Mouse (Mus musculus) liver, postnatal 0 days (tissue): ENCODE measurements at regions not wholly inside any gene's neighbourhood (a gene's known extent, or its start where the extent isn't known, plus 50 kb on each side); places are given as distances from the start of the nearest gene placed in this dataset.
A peak's percentile ranks its signal among the peaks of the same experiment; 100 is the strongest.

Source experiments
- ATAC-seq: fragments of 200-750 bp; cut with Nextera tagmentation; 2 replicates; pipeline ENCODE4 v1.8.0; 2017; ENCODE audit warnings: mild to moderate bottlenecking, moderate library complexity
- DNase-seq: peaks from one replicate; pipeline ENCODE4 v3.0.0-alpha.2; 2016
- H3K27ac ChIP-seq: fragments of 300-500 bp; sonication (generic); 2 replicates; pipeline ENCODE4 v1.5.1; 2014; ENCODE audit warnings: antibody characterized with exemption, moderate library complexity, mild to moderate bottlenecking, low read depth
- H3K27me3 ChIP-seq: fragments of 300-500 bp; sonication (generic); 2 replicates; pipeline ENCODE4 v1.6.1; 2014; ENCODE audit warnings: low read length, control low read depth, mixed read lengths; ENCODE audit not compliant: insufficient read depth
- H3K36me3 ChIP-seq: fragments of 300-500 bp; sonication (generic); replicated peaks from 2 replicates; pipeline ENCODE4 v1.6.1; 2014; ENCODE audit warnings: mild to moderate bottlenecking, control low read depth, low read length, moderate library complexity, mixed read lengths; ENCODE audit not compliant: insufficient read depth
- H3K4me1 ChIP-seq: fragments of 300-500 bp; sonication (generic); 2 replicates; pipeline ENCODE4 v1.6.1; 2014; ENCODE audit warnings: antibody characterized with exemption, mild to moderate bottlenecking, control low read depth; ENCODE audit not compliant: insufficient read depth
- H3K4me2 ChIP-seq: fragments of 300-500 bp; sonication (generic); 2 replicates; pipeline ENCODE4 v1.6.1; 2014; ENCODE audit warnings: low read depth, mild to moderate bottlenecking, low read length, moderate library complexity, mixed read lengths
- H3K4me3 ChIP-seq: fragments of 300-500 bp; sonication (generic); 2 replicates; pipeline ENCODE4 v1.5.1; 2014; ENCODE audit warnings: low read depth, low read length
- H3K9ac ChIP-seq: fragments of 300-500 bp; sonication (generic); replicated peaks from 2 replicates; pipeline ENCODE4 v1.6.1; 2014; ENCODE audit warnings: mild to moderate bottlenecking, moderate library complexity
- H3K9me3 ChIP-seq: fragments of 300-500 bp; sonication (generic); 2 replicates; pipeline ENCODE4 v1.6.1; 2016; ENCODE audit warnings: mild to moderate bottlenecking, control low read depth, low read length, mixed read lengths
- CTCF ChIP-seq: sonication (generic); IDR thresholded peaks from 2 replicates; pipeline ENCODE4 v1.5.1; 2016; ENCODE audit warnings: antibody characterized with exemption, low read depth
- EP300 ChIP-seq: IDR thresholded peaks from 2 replicates; pipeline ENCODE4 v1.6.1; 2016; ENCODE audit warnings: antibody characterized with exemption, low read depth, mild to moderate bottlenecking
- WGBS: fragments of 180-500 bp; shearing (Covaris S2); extraction: QIAGEN DNeasy Blood & Tissue Kit; methylation state at CpG from one replicate; pipeline ENCODE4 v1.1.7; 2014; ENCODE audit not compliant: insufficient replicate concordance; 5-methylcytosine and 5-hydroxymethylcytosine counted together

- H3K9me3 ChIP-seq, result no peaks in the 10 kb centered on the region
- 5% methylated on average over 10 of the region's 10 CpGs for WGBS
- no peak for ATAC-seq
Measured at GRCm38 (mm10) chr9:122571001-122571400, 176.1 kb upstream of the Topaz1 start.

DNA sequence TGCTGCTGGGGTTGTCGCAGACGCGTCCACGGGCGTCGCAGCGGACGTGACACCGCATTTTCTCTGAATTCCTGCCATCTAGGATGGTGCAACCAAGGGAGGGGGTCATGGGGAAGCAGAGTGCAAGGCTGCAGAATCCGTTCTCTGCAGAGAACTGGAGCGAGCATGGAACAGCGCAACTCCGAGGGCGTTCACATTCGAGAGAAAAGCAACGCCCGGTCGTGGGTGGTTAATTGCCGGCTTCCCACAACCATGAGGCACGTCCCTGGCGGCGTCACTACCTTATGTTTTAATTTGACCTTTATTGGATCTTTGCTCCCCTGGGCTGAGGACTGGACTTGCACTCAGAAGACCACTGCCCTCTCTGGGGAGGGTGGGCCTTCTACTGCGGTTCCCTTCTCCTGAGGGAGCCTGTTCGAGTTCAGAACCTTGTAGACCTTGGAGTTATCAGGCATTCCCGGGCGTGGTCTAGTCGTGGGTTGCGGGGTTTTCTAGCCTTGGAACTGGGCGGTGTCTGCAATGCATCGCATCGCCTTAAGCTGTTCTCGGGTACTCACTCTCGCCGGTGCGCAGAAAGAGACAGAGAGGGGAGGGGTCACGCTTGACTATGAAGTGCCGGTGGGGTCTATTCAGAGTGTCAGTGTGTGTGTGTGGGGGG is 175.6 kb upstream of the Topaz1 start:
- DNase-seq (no peak), ATAC-seq (no peak)
- Histone ChIP-seq H3K9me3 (no peaks in the 10 kb centered on the region), H3K9ac (no peak overlapping the region), H3K4me1 (no peaks in the 10 kb centered on the region), H3K27me3 (peaks cover 74% of the 10 kb centered on the region), H3K27ac (no peak overlapping the region), H3K4me3 (no peak overlapping the region; the same call in 1 of the 2 replicates), H3K36me3 (no peaks in the 10 kb centered on the region), H3K4me2 (peak overlapping the region; percentile 61; the same call in 1 of the 2 replicates)
- 1% methylated on average over 37 of the region's 37 CpGs for WGBS
- TF ChIP-seq CTCF (no peak), EP300 (no peak)

More at GRCm38 (mm10) chr9:122571001-122571400, 176.1 kb upstream of the Topaz1 start:
- Histone ChIP-seq H3K4me3 (no peak overlapping the region), H3K36me3 (no peaks in the 10 kb centered on the region), H3K4me1 (no peaks in the 10 kb centered on the region), H3K4me2 (no peak overlapping the region), H3K9ac (no peak overlapping the region), H3K27ac (no peak overlapping the region), H3K27me3 (peaks cover 74% of the 10 kb centered on the region)
- TF ChIP-seq CTCF (no peak), EP300 (no peak)
- no peak for DNase-seq

GRCm38 (mm10) chr9:122572060-122572835 is 174.9 kb upstream of the Topaz1 start:
- H3K4me1 ChIP-seq, result no peaks in the 10 kb centered on the region

GRCm38 (mm10) chr9:122572836-122573267 is 174.3 kb upstream of the Topaz1 start:
- DNase-seq (no peak), ATAC-seq (no peak)
- peak overlapping the region; percentile 61; the same call in 1 of the 2 replicates for H3K4me2 ChIP-seq
- peak overlapping the region; percentile 34; the same call in 1 of the 2 replicates for H3K4me3 ChIP-seq
- H3K9ac ChIP-seq, result no peak overlapping the region
- TF ChIP-seq EP300 (no peak), CTCF (no peak)
- no peak overlapping the region for H3K27ac ChIP-seq
- H3K9me3 ChIP-seq, result no peaks in the 10 kb centered on the region
- no peaks in the 10 kb centered on the region for H3K4me1 ChIP-seq
- WGBS, result 2% methylated on average over 13 of the region's 13 CpGs
- peaks cover 68% of the 10 kb centered on the region for H3K27me3 ChIP-seq
- H3K36me3 ChIP-seq, result no peaks in the 10 kb centered on the region

More at GRCm38 (mm10) chr9:122572060-122572835, 174.9 kb upstream of the Topaz1 start:
- Histone ChIP-seq H3K4me3 (peak overlapping the region; percentile 34), H3K9me3 (no peaks in the 10 kb centered on the region), H3K27me3 (peaks cover 74% of the 10 kb centered on the region), H3K36me3 (no peaks in the 10 kb centered on the region), H3K4me2 (peak overlapping the region; percentile 61), H3K9ac (no peak overlapping the region), H3K27ac (no peak overlapping the region)
- TF ChIP-seq CTCF (no peak), EP300 (no peak)
- WGBS, result under 1% methylated on average over 52 of the region's 68 CpGs
- DNase-seq (no peak), ATAC-seq (no peak)

DNA sequence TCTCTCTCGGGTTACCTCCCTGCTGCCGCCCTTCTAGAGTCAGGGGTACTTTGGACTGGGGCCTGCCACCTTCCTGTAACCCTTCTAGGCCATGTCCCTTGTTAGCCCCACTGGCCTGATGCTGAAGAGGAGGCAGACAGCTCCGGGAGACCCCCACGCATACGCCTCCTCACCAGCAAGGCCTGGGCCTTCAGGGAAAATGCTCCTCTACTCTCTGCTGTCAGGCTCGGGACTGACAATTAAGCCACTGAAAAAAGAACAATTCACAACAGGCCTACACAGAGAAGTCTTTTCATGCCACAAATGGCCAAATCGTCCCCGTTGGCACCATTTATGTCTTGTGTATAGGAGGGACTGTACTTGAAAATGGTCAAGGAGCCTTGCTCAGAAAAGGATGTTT is 161.9 kb upstream of the Topaz1 start:
- TF ChIP-seq EP300, result no peak
- TF ChIP-seq CTCF, result no peak
- no peak for ATAC-seq

GRCm38 (mm10) chr9:122586421-122586820 is 160.7 kb upstream of the Topaz1 start:
- Histone ChIP-seq H3K4me1 (no peaks in the 10 kb centered on the region), H3K36me3 (no peaks in the 10 kb centered on the region), H3K9me3 (no peaks in the 10 kb centered on the region), H3K27ac (no peak overlapping the region), H3K27me3 (0 out of 2 replicates have a peak, but pooled peaks cover 3% of the 10 kb centered on the region), H3K4me2 (no peak overlapping the region), H3K4me3 (no peak overlapping the region), H3K9ac (no peak overlapping the region)
- WGBS, result 64% methylated on average over 6 of the region's 6 CpGs
- TF ChIP-seq EP300 (no peak), CTCF (no peak)
- DNase-seq (no peak), ATAC-seq (no peak)

More for the DNA sequence above, 161.9 kb upstream of the Topaz1 start:
- no peaks in the 10 kb centered on the region for H3K9me3 ChIP-seq
- no peak overlapping the region for H3K4me3 ChIP-seq
- 0 out of 2 replicates have a peak, but pooled peaks cover 3% of the 10 kb centered on the region for H3K27me3 ChIP-seq
- H3K4me1 ChIP-seq, result no peaks in the 10 kb centered on the region
- no peak overlapping the region for H3K4me2 ChIP-seq
- no peak overlapping the region for H3K27ac ChIP-seq
- no peak for DNase-seq
- WGBS, result 75% methylated on average over 8 of the region's 8 CpGs
- H3K36me3 ChIP-seq, result no peaks in the 10 kb centered on the region
- H3K9ac ChIP-seq, result no peak overlapping the region
